Mouse (Mus musculus) liver, postnatal 0 days (tissue): ENCODE results near the gene Tmem260. TPM values are rescaled to one million over a fixed set of nuclear protein-coding genes. Genes with fewer than 3 reads are reported as not detected.
"Not testable (repeated sequence)": the region's sequence is repeated elsewhere in the genome, so short reads cannot be mapped to it uniquely, and the experiment has no call there.

ENCODE experiments used
- ATAC-seq: fragments of 200-750 bp; cut with Nextera tagmentation; 2 replicates; pipeline ENCODE4 v1.8.0; 2017; ENCODE audit warnings: mild to moderate bottlenecking, moderate library complexity
- DNase-seq: peaks from one replicate; pipeline ENCODE4 v3.0.0-alpha.2; 2016
- H3K27ac ChIP-seq: fragments of 300-500 bp; sonication (generic); 2 replicates; pipeline ENCODE4 v1.5.1; 2014; ENCODE audit warnings: antibody characterized with exemption, moderate library complexity, mild to moderate bottlenecking, low read depth
- H3K27me3 ChIP-seq: fragments of 300-500 bp; sonication (generic); 2 replicates; pipeline ENCODE4 v1.6.1; 2014; ENCODE audit warnings: low read length, control low read depth, mixed read lengths; ENCODE audit not compliant: insufficient read depth
- H3K36me3 ChIP-seq: fragments of 300-500 bp; sonication (generic); replicated peaks from 2 replicates; pipeline ENCODE4 v1.6.1; 2014; ENCODE audit warnings: mild to moderate bottlenecking, control low read depth, low read length, moderate library complexity, mixed read lengths; ENCODE audit not compliant: insufficient read depth
- H3K4me1 ChIP-seq: fragments of 300-500 bp; sonication (generic); 2 replicates; pipeline ENCODE4 v1.6.1; 2014; ENCODE audit warnings: antibody characterized with exemption, mild to moderate bottlenecking, control low read depth; ENCODE audit not compliant: insufficient read depth
- H3K4me2 ChIP-seq: fragments of 300-500 bp; sonication (generic); 2 replicates; pipeline ENCODE4 v1.6.1; 2014; ENCODE audit warnings: low read depth, mild to moderate bottlenecking, low read length, moderate library complexity, mixed read lengths
- H3K4me3 ChIP-seq: fragments of 300-500 bp; sonication (generic); 2 replicates; pipeline ENCODE4 v1.5.1; 2014; ENCODE audit warnings: low read depth, low read length
- H3K9ac ChIP-seq: fragments of 300-500 bp; sonication (generic); replicated peaks from 2 replicates; pipeline ENCODE4 v1.6.1; 2014; ENCODE audit warnings: mild to moderate bottlenecking, moderate library complexity
- H3K9me3 ChIP-seq: fragments of 300-500 bp; sonication (generic); 2 replicates; pipeline ENCODE4 v1.6.1; 2016; ENCODE audit warnings: mild to moderate bottlenecking, control low read depth, low read length, mixed read lengths
- CTCF ChIP-seq: sonication (generic); IDR thresholded peaks from 2 replicates; pipeline ENCODE4 v1.5.1; 2016; ENCODE audit warnings: antibody characterized with exemption, low read depth
- EP300 ChIP-seq: IDR thresholded peaks from 2 replicates; pipeline ENCODE4 v1.6.1; 2016; ENCODE audit warnings: antibody characterized with exemption, low read depth, mild to moderate bottlenecking
- WGBS: fragments of 180-500 bp; shearing (Covaris S2); extraction: QIAGEN DNeasy Blood & Tissue Kit; methylation state at CpG from one replicate; pipeline ENCODE4 v1.1.7; 2014; ENCODE audit not compliant: insufficient replicate concordance; 5-methylcytosine and 5-hydroxymethylcytosine counted together
- polyA plus RNA-seq: library from polyadenylated mRNA; unstranded; fragments of >200 nt; fragmentation: Nextera tagmentation; extraction: Ambion mirVana; gene quantifications from 2 replicates; pipeline ENCODE4 v1.2.1, GENCODE M21; 2015

The Tmem260 gene
- polyA plus RNA-seq, 1 experiment from 2014 or later: 5.4 TPM

GRCm38 (mm10) chr14:48475370-48475769, 29.4 kb downstream of the Tmem260 start:
- ATAC-seq: no peak
- Histone ChIP-seq H3K4me2 (no peak overlapping the region), H3K27ac (no peak overlapping the region), H3K4me1 (no peaks in the 10 kb centered on the region; the same call in 1 of the 2 replicates), H3K27me3 (no peaks in the 10 kb centered on the region), H3K9ac (no peak overlapping the region), H3K36me3 (peaks cover 6% of the 10 kb centered on the region; the same call in 1 of the 2 replicates), H3K4me3 (no peak overlapping the region), H3K9me3 (no peaks in the 10 kb centered on the region)
- no peak for TF ChIP-seq CTCF
- no peak for TF ChIP-seq EP300
- 76% methylated on average over 1 of the region's 1 CpGs for WGBS
- peak; percentile 28 for DNase-seq

DNA sequence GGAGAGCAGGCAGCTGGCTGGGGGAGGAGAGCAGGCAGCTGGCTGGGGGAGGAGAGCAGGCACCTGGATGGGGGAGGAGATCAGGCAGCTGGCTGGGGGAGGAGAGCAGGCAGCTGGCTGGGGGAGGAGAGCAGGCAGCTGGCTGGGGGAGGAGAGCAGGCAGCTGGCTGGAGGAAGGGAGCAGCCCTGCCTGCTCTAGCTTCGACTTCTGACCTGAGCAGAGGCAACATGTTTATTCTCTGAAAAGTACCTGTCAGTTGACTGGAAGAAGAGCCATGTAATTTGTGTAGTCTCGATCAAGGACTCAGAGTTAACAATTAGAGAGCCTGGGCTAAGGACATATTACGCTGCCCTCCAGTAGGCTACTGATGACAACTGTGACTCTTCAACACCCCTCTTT, 29.9 kb downstream of the Tmem260 start:
- not testable (repeated sequence) for H3K27ac ChIP-seq, ATAC-seq, H3K9me3 ChIP-seq, H3K4me3 ChIP-seq, H3K27me3 ChIP-seq, DNase-seq, H3K4me2 ChIP-seq, H3K4me1 ChIP-seq, H3K36me3 ChIP-seq, H3K9ac ChIP-seq
- WGBS: 81% methylated on average over 3 of the region's 3 CpGs

DNA sequence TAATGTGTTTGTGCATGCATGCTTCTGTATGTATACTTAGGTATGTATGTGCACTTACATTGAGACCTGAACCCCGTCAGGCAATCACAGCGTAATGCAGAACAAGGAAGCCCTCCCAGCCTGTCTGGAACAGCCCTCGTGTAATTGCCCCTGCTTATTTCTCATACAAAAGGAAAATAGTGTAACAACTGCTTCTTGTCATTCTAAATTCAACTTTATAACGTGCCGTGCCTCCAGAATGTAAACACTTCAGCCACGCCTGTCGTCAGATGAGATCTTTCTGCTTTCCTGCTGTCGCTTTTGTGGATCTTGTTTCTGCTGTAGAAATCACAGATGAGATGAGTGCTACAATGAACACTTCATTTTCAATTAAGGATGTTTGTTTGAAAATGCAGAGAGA, 30.4 kb downstream of the Tmem260 start:
- H3K4me3 ChIP-seq: no peak overlapping the region
- H3K9ac ChIP-seq: no peak overlapping the region
- no peak overlapping the region for H3K4me2 ChIP-seq
- H3K36me3 ChIP-seq: peaks cover 5% of the 10 kb centered on the region; the same call in 1 of the 2 replicates
- TF ChIP-seq CTCF (no peak), EP300 (no peak)
- no peaks in the 10 kb centered on the region for H3K27me3 ChIP-seq
- no peak for ATAC-seq
- H3K4me1 ChIP-seq: no peaks in the 10 kb centered on the region; the same call in 1 of the 2 replicates
- WGBS: 73% methylated on average over 8 of the region's 8 CpGs
- H3K9me3 ChIP-seq: no peaks in the 10 kb centered on the region
- no peak overlapping the region for H3K27ac ChIP-seq
- no peak for DNase-seq

GRCm38 (mm10) chr14:48481591-48481990, 35.7 kb downstream of the Tmem260 start:
- Histone ChIP-seq H3K27ac (no peak overlapping the region), H3K9me3 (no peaks in the 10 kb centered on the region), H3K4me3 (no peak overlapping the region), H3K4me1 (no peaks in the 10 kb centered on the region; the same call in 1 of the 2 replicates), H3K36me3 (peaks cover 4% of the 10 kb centered on the region; the same call in 1 of the 2 replicates), H3K9ac (no peak overlapping the region), H3K4me2 (no peak overlapping the region), H3K27me3 (no peaks in the 10 kb centered on the region)
- WGBS: 65% methylated on average over 7 of the region's 7 CpGs
- no peak for DNase-seq
- ATAC-seq: no peak
- TF ChIP-seq EP300: no peak
- TF ChIP-seq CTCF: no peak

DNA sequence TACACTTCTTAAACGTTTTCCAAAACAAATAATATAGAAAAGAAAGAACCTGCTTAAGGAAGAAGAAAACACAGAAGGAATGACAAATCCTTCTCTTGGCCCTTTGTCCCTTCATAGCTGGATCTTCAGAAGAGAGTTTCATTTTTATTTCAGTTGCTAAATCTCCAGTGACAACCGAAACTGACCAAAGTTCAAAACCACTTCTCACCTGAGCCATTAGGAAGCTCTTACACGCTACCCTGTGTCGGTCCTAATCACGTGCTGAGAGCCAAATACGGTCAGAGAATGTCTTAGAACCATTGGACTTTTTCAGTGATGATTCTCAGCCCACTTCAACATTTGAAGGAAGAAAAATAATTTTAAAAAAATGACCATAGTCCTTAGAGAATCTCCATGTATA, 36.8 kb downstream of the Tmem260 start:
- Histone ChIP-seq H3K9me3 (no peaks in the 10 kb centered on the region), H3K4me1 (no peaks in the 10 kb centered on the region), H3K36me3 (peaks cover 4% of the 10 kb centered on the region; the same call in 1 of the 2 replicates), H3K4me2 (no peak overlapping the region), H3K27me3 (no peaks in the 10 kb centered on the region), H3K9ac (no peak overlapping the region), H3K27ac (no peak overlapping the region), H3K4me3 (no peak overlapping the region)
- ATAC-seq (no peak), DNase-seq (no peak)
- no peak for TF ChIP-seq CTCF
- TF ChIP-seq EP300: no peak
- WGBS: 81% methylated on average over 6 of the region's 6 CpGs

DNA sequence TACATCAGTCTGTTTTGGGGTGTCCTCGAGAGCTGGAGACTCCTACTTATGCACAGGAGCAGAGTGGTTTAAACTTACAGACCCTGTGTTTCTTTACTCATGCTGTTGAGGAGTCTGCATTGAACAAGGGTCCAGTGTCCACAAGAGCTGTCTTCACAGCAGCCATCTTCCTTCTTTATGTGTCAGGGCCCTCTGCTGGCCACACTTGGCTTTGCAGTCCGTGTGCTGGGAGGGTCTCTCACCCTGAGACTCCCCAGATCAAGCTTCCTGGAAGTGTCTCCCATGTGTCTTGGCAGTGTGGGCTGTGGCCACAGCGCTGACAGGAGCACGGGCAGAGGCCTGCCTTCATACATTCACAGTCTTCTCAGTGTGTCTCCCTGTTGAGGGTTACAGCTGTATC, 48.0 kb downstream of the Tmem260 start:
- H3K36me3 ChIP-seq: peaks cover 10% of the 10 kb centered on the region; the same call in 1 of the 2 replicates
- H3K27me3 ChIP-seq: no peaks in the 10 kb centered on the region
- ATAC-seq: no peak
- TF ChIP-seq EP300 (no peak), CTCF (peak; percentile 83)
- H3K9me3 ChIP-seq: no peaks in the 10 kb centered on the region
- WGBS: 21% methylated on average over 4 of the region's 4 CpGs
- no peak overlapping the region for H3K4me2 ChIP-seq
- H3K9ac ChIP-seq: no peak overlapping the region
- H3K27ac ChIP-seq: no peak overlapping the region
- H3K4me1 ChIP-seq: no peaks in the 10 kb centered on the region
- no peak overlapping the region for H3K4me3 ChIP-seq
- DNase-seq: peak; percentile 58

DNA sequence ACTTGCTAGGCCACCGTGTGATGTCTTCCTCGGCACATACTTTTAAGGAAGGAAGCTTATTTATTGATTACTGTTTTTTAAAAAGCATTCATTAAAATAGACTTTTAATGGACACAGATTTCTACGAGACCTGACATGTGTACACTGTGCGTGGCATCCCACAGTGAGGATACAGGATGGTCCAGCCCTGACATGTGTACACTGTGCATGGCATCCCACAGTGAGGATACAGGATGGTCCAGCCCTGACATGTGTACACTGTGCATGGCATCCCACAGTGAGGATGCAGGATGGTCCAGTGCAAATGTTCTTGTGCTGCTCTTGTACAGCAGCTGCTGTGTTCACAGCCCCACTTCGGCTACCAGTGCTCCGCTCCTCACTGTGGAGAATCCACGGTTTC, 56.6 kb downstream of the Tmem260 start:
- 86% methylated on average over 7 of the region's 7 CpGs for WGBS

More for the DNA sequence above, 56.6 kb downstream of the Tmem260 start:
- Histone ChIP-seq H3K36me3 (peaks cover 3% of the 10 kb centered on the region), H3K27me3 (no peaks in the 10 kb centered on the region), H3K4me1 (no peaks in the 10 kb centered on the region), H3K27ac (no peak overlapping the region), H3K9ac (no peak overlapping the region), H3K4me2 (no peak overlapping the region), H3K9me3 (no peaks in the 10 kb centered on the region), H3K4me3 (no peak overlapping the region)
- ATAC-seq: no peak
- no peak for DNase-seq
- no peak for TF ChIP-seq CTCF
- no peak for TF ChIP-seq EP300
